Mouse (Mus musculus) MEL (cell line): ENCODE results near the gene Tmem143. TPM values are rescaled to one million over a fixed set of nuclear protein-coding genes. Genes with fewer than 3 reads are reported as not detected.
"Not testable (repeated sequence)": the region's sequence is repeated elsewhere in the genome, so short reads cannot be mapped to it uniquely, and the experiment has no call there.

Experiments used
- DNase-seq: peaks from one replicate; pipeline ENCODE4 v3.0.0; 2011; ENCODE audit warnings: low read depth, low spot score
- H3K27ac ChIP-seq: 2 replicates; pipeline ENCODE4 v1.5.1; 2012; ENCODE audit warnings: low read depth, mild to moderate bottlenecking, control low read depth, low read length, moderate library complexity; ENCODE audit not compliant: control insufficient read depth
- H3K27me3 ChIP-seq, 2 experiments: fragments of 150-350 bp in 1 of 2; sonication (generic) in 1 of 2; 2 replicates each; pipeline ENCODE4 v1.6.1; 2012; ENCODE audit warnings: low read length in 2 of 2, mild to moderate bottlenecking in 2 of 2, improper control_type of control experiment in 1 of 2, moderate library complexity in 1 of 2; ENCODE audit not compliant: insufficient read depth in 2 of 2, control insufficient read depth in 1 of 2
- H3K36me3 ChIP-seq, 2 experiments: 2 replicates each; pipeline ENCODE4 v1.6.1; 2012 to 2014; ENCODE audit warnings: low read length in 2 of 2, improper control_type of control experiment in 1 of 2, inconsistent platforms in 1 of 2, mild to moderate bottlenecking in 1 of 2; ENCODE audit not compliant: insufficient read depth in 2 of 2, control insufficient read depth in 1 of 2
- H3K4me1 ChIP-seq, 2 experiments: fragments of 150-350 bp in 1 of 2; sonication (generic) in 1 of 2; 2 replicates each; pipeline ENCODE4 v1.6.1; 2012; ENCODE audit warnings: low read length in 2 of 2, improper control_type of control experiment in 1 of 2, mild to moderate bottlenecking in 1 of 2; ENCODE audit not compliant: insufficient read depth in 2 of 2, control insufficient read depth in 1 of 2
- H3K4me3 ChIP-seq, 2 experiments: fragments of 150-350 bp in 1 of 2; sonication (generic) in 1 of 2; 2 replicates each; pipeline ENCODE4 v1.5.1; 2012; ENCODE audit warnings: low read depth in 2 of 2, low read length in 2 of 2, mild to moderate bottlenecking in 2 of 2, moderate library complexity in 2 of 2, control low read depth in 1 of 2, improper control_type of control experiment in 1 of 2; ENCODE audit not compliant: control insufficient read depth in 1 of 2, insufficient read depth in 1 of 2
- H3K79me2 ChIP-seq: 2 replicates; pipeline ENCODE4 v1.6.1; 2012; ENCODE audit warnings: mild to moderate bottlenecking, low read length, moderate library complexity; ENCODE audit not compliant: control insufficient read depth, poor library complexity, insufficient read depth
- H3K9ac ChIP-seq: 2 replicates; pipeline ENCODE4 v1.6.1; 2012; ENCODE audit warnings: low read depth, mild to moderate bottlenecking, control low read depth, low read length, moderate library complexity; ENCODE audit not compliant: control insufficient read depth, poor library complexity, severe bottlenecking
- H3K9me3 ChIP-seq: fragments of 150-350 bp; sonication (generic); replicated peaks from 2 replicates; pipeline ENCODE4 v1.6.1; 2012; ENCODE audit warnings: mild to moderate bottlenecking, low read length, improper control_type of control experiment, moderate library complexity; ENCODE audit not compliant: insufficient read depth
- ETS1 ChIP-seq: IDR thresholded peaks from 2 replicates; pipeline ENCODE4 v1.6.1; 2012; ENCODE audit warnings: low read depth, mild to moderate bottlenecking, inconsistent platforms, low read length, improper control_type of control experiment, moderate library complexity
- GABPA ChIP-seq: IDR thresholded peaks from 2 replicates; pipeline ENCODE4 v1.6.1; 2012; ENCODE audit warnings: low read depth, mild to moderate bottlenecking, inconsistent platforms, low read length, improper control_type of control experiment, moderate library complexity
- GATA1 ChIP-seq: IDR thresholded peaks from 2 replicates; pipeline ENCODE4 v1.6.1; 2011; ENCODE audit warnings: low read depth, low read length, improper control_type of control experiment
- HCFC1 ChIP-seq: IDR thresholded peaks from 2 replicates; pipeline ENCODE4 v1.6.1; 2012; ENCODE audit warnings: low read depth, mild to moderate bottlenecking, inconsistent platforms, low read length, improper control_type of control experiment, moderate library complexity
- JUND ChIP-seq: IDR thresholded peaks from 2 replicates; pipeline ENCODE4 v1.6.1; 2011; ENCODE audit warnings: low read depth, mild to moderate bottlenecking, improper control_type of control experiment, low read length
- MAZ ChIP-seq: IDR thresholded peaks from 2 replicates; pipeline ENCODE4 v1.6.1; 2012; ENCODE audit warnings: low read depth, mild to moderate bottlenecking, inconsistent platforms, low read length, improper control_type of control experiment
- MXI1 ChIP-seq: IDR thresholded peaks from 2 replicates; pipeline ENCODE4 v1.6.1; 2011; ENCODE audit warnings: mild to moderate bottlenecking, low read depth, low read length, improper control_type of control experiment
- MYB ChIP-seq: IDR thresholded peaks from 2 replicates; pipeline ENCODE4 v1.6.1; 2011; ENCODE audit warnings: mild to moderate bottlenecking, low read depth, low read length, improper control_type of control experiment
- MYC ChIP-seq: IDR thresholded peaks from 2 replicates; pipeline ENCODE4 v1.6.1; 2011; ENCODE audit warnings: low read depth, mild to moderate bottlenecking, low read length, improper control_type of control experiment, moderate library complexity
- NELFE ChIP-seq: IDR thresholded peaks from 2 replicates; pipeline ENCODE4 v1.6.1; 2011; ENCODE audit warnings: low read depth, low read length, improper control_type of control experiment
- NRF1 ChIP-seq: IDR thresholded peaks from 2 replicates; pipeline ENCODE4 v1.6.1; 2014; ENCODE audit warnings: low read depth, mild to moderate bottlenecking, inconsistent platforms, low read length, improper control_type of control experiment, moderate library complexity; ENCODE audit not compliant: poor library complexity, insufficient read depth, severe bottlenecking
- POLR2A ChIP-seq, 2 experiments: IDR thresholded peaks; 2 replicates each; pipeline ENCODE4 v1.6.1; 2011 to 2012; ENCODE audit warnings: low read length in 2 of 2, mild to moderate bottlenecking in 2 of 2, control low read depth in 1 of 2, improper control_type of control experiment in 1 of 2, low read depth in 1 of 2, moderate library complexity in 1 of 2; ENCODE audit not compliant: control insufficient read depth in 1 of 2, insufficient read depth in 1 of 2, poor library complexity in 1 of 2
- POLR2AphosphoS2 ChIP-seq: IDR thresholded peaks from 2 replicates; pipeline ENCODE4 v1.6.1; 2011; ENCODE audit warnings: low read length, improper control_type of control experiment
- TAL1 ChIP-seq: IDR thresholded peaks from 2 replicates; pipeline ENCODE4 v1.6.1; 2012; ENCODE audit warnings: mild to moderate bottlenecking, inconsistent platforms, low read length, moderate library complexity, mixed read lengths
- UBTF ChIP-seq: IDR thresholded peaks from 2 replicates; pipeline ENCODE4 v1.6.1; 2012; ENCODE audit warnings: low read depth, mild to moderate bottlenecking, inconsistent platforms, low read length, improper control_type of control experiment, moderate library complexity, borderline replicate concordance; ENCODE audit not compliant: insufficient read depth
- USF2 ChIP-seq, 2 experiments: IDR thresholded peaks; 2 replicates each; pipeline ENCODE4 v1.6.1; 2011 to 2012; ENCODE audit warnings: improper control_type of control experiment in 2 of 2, low read length in 2 of 2, borderline replicate concordance in 1 of 2, inconsistent platforms in 1 of 2, low read depth in 1 of 2, mild to moderate bottlenecking in 1 of 2; ENCODE audit not compliant: insufficient read depth in 1 of 2
- ZKSCAN1 ChIP-seq: IDR thresholded peaks from 2 replicates; pipeline ENCODE4 v1.6.1; 2012; ENCODE audit warnings: low read depth, mild to moderate bottlenecking, inconsistent platforms, low read length, improper control_type of control experiment, moderate library complexity
- polyA plus RNA-seq, 2 experiments: library from polyadenylated mRNA; stranded (reverse) in 1 of 2; unstranded in 1 of 2; fragments of >175 nt in 1 of 2; fragments of >200 nt in 1 of 2; gene quantifications; 2 replicates each; pipeline versions ENCODE4 v1.2.1 to v1.2.4; 2012; ENCODE audit warnings: low replicate concordance in 2 of 2, low read depth in 1 of 2; ENCODE audit not compliant: insufficient read length in 2 of 2, insufficient read depth in 1 of 2, missing spikeins in 1 of 2
- total RNA-seq: library from RNA; depleted of rRNA; stranded (reverse); fragments of 300-350 nt; gene quantifications from 2 replicates; pipeline ENCODE4 v1.2.3, GENCODE M21; 2012

Gene Tmem143
- total and polyA plus RNA-seq, 3 experiments: 10.7 to 20.1 TPM; not detected in 1

- TF ChIP-seq JUND (no peak), MAZ (no peak), MXI1 (no peak), POLR2A (IDR thresholded peaks at IDR 0.05; ENCODE audit: control insufficient read depth in 1 of 2, insufficient read depth in 1 of 2, low read depth in 1 of 2, low read length in 2 of 2, poor library complexity in 1 of 2) (no peak), ETS1 (no peak), HCFC1 (no peak), MYB (no peak), TAL1 (no peak), NELFE (no peak), POLR2AphosphoS2 (no peak), GABPA (no peak), GATA1 (no peak), MYC (no peak), NRF1 (no peak), UBTF (no peak), ZKSCAN1 (no peak), USF2 (IDR thresholded peaks at IDR 0.05; ENCODE audit: borderline replicate concordance in 1 of 2, insufficient read depth in 1 of 2, low read depth in 1 of 2, low read length in 2 of 2) (no peak)
- TF ChIP-seq, all 39 proteins: peak for 0
- no peak overlapping the region for H3K4me3 ChIP-seq
- H3K36me3 ChIP-seq: peaks cover 2 to 5% of the 10 kb centered on the region in 2 experiments; a peak in 1 of 4 replicates
- no peaks in the 10 kb centered on the region for H3K27me3 ChIP-seq
- peaks cover 11% of the 10 kb centered on the region for H3K79me2 ChIP-seq
- no peak overlapping the region for H3K27ac ChIP-seq
- H3K9me3 ChIP-seq: no peaks in the 10 kb centered on the region
- no peak for DNase-seq
- H3K4me1 ChIP-seq: peaks cover 0 to 7% of the 10 kb centered on the region in 2 experiments; a peak in 2 of 4 replicates
- no peak overlapping the region for H3K9ac ChIP-seq
Observed at GRCm38 (mm10) chr7:45876895-45877294, 19.8 kb upstream of the Tmem143 start.

DNA sequence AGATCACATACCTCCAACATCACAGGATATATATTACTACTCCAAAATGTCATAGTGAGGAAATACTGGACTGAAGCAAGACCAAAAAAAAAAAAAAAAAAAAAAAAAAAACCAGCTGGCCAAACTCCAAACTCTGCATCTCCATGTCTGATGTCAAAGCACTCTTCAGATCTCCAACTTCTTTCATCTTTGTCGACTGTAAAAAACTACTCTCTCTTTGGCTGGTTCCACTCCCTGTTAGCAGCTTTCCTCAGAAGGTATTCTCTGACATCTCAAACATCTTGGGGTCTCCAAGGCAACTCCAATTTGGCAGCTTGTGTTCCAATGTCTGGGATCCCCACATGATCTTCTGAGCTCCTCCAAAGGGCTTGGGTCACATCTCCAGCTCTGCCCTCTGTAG is 18.5 kb upstream of the Tmem143 start, which contains the start of gene Grin2d:
Gene Grin2d (minus strand): TSS at position 101 of the 400 bp plus-strand sequence.
- H3K27ac ChIP-seq, H3K79me2 ChIP-seq, H3K27me3 ChIP-seq, DNase-seq, H3K4me3 ChIP-seq, H3K9me3 ChIP-seq, H3K9ac ChIP-seq, H3K36me3 ChIP-seq, H3K4me1 ChIP-seq: not testable (repeated sequence)
